Mouse (Mus musculus) lung, postnatal 0 days (tissue): ENCODE measurements around the gene 1700012P22Rik.

Experiments
- CTCF ChIP-seq: IDR thresholded peaks from 2 replicates; pipeline ENCODE4 v1.5.1; 2016; ENCODE audit warnings: antibody characterized with exemption, mild to moderate bottlenecking
- EP300 ChIP-seq: IDR thresholded peaks from 2 replicates; pipeline ENCODE4 v1.6.1; 2016; ENCODE audit warnings: antibody characterized with exemption, mild to moderate bottlenecking, control low read depth

- TF ChIP-seq CTCF (no peak), EP300 (no peak)
Observed at GRCm38 (mm10) chr4:144441582-144441981, 3.0 kb upstream of the 1700012P22Rik start.
